Mouse (Mus musculus): ENCODE measurements around the gene 4930449I24Rik. TPM values are rescaled to one million over a fixed set of nuclear protein-coding genes. Genes with fewer than 3 reads are reported as not detected.
"Not testable (repeated sequence)": the region's sequence is repeated elsewhere in the genome, so short reads cannot be mapped to it uniquely, and the experiment has no call there.

The 4930449I24Rik gene
- total RNA-seq (2022) = not detected

DNA sequence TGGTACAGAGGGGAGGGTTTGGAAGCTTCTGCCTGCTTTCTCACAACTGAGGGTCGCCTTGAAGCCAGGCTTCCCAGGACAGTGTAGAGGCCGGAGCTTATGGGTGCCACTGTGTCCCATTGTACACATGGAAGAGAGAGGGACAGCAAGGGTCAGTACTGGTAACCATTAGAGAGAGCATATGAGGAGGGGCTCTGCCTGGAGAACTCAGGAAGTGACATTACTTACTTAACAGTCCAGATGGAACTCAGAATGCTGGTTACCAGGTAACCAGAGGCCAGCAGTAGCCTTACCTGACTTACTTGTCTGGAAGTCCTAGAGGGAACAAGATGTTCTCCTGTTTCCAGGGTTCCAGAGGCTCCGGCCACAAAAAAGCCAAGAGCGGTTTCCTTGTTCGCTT lies at the start of gene 4930449I24Rik:
Gene 4930449I24Rik (plus strand): TSS at position 301 of the 400 bp plus-strand sequence.
- not testable (repeated sequence) for DNase-seq

GRCm38 (mm10) chr5:146453556-146453955 lies 48.6 kb upstream of the 4930449I24Rik start:
- no peak for DNase-seq

DNA sequence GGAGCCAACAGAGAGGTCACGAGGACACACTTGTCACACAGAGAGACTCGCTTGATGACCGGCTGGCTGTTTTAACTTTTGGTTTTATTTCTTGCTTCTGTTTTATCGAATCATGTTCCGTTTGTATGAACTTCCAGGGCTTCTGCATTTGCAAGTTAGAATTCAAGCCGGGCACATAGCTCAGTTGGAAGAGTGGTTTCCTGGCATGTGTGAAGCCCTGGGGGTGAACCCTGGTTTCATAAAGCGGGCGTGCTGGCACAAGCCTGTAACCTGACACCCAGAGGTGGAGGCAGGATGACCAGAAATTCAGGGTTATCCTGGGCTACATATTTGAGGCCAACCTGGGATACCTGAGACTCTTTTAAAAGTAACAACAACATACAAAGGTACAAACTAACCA lies 40.6 kb upstream of the 4930449I24Rik start:
- no peak for DNase-seq

DNA sequence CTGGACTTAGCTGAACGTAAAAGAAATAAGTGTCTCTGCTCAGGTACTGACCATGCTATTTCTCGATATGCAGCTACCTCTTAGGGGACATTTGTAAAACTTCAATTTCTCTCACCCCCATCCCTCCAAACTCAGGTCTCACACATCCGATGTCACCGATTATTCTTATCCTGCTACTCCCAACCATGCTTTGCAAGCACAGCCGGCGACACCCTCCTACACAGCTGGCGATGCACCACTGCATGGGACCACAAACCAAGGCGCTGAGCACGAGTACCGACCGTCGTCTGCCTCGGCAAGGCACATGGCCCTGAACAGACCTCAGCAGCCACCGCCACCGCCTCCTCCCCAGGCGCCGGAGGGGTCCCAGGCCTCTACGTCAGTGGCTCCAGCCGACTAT lies 35.5 kb upstream of the 4930449I24Rik start:
- DNase-seq = no peak

- no peak for DNase-seq
Observed at GRCm38 (mm10) chr5:146468311-146468710, 33.9 kb upstream of the 4930449I24Rik start.

GRCm38 (mm10) chr5:146470821-146471220 lies 31.4 kb upstream of the 4930449I24Rik start:
- no peak for DNase-seq

- DNase-seq = no peak
Observed at GRCm38 (mm10) chr5:146471311-146471710, 30.9 kb upstream of the 4930449I24Rik start.

GRCm38 (mm10) chr5:146471821-146472220 lies 30.4 kb upstream of the 4930449I24Rik start:
- peak; percentile 39 for DNase-seq

DNA sequence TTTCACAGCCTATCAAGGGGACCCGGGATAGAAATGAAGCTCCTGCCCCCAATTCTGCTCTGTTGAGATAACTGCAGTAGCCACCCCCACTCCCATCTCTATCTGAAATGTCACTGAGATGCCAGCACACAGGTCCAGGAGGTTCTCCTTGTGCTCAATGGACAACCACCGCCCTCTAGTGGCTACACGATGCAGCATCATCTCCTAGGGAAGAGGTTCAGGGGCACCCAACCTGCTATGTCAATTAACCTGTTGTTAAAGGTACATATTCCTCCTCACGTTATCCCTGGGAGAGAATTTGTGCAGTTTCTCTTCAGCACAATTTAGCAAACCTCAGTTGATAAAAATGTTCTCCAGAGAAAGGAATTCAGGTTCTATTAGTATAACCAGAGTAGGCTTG lies 22.6 kb upstream of the 4930449I24Rik start:
- DNase-seq = peak; percentile 19

GRCm38 (mm10) chr5:146481665-146482064 lies 20.5 kb upstream of the 4930449I24Rik start, which contains the start of gene Gm6408:
Gene Gm6408 (plus strand): TSS chr5:146481965.
- not testable (repeated sequence) for DNase-seq

DNA sequence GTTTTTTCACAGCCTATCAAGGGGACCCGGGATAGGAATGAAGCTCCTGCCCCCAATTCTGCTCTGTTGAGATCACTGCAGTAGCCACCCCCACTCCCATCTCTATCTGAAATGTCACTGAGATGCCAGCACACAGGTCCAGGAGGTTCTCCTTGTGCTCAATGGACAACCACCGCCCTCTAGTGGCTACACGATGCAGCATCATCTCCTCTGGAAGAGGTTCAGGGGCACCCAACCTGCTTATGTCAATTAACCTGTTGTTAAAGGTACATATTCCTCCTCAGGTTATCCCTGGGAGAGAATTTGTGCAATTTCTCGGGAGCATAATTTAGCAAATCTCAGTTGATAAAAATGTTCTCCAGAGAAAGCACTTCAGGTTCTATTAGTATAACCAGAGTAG lies 13.2 kb upstream of the 4930449I24Rik start:
- not testable (repeated sequence) for DNase-seq

GRCm38 (mm10) chr5:146491063-146491462 lies 11.1 kb upstream of the 4930449I24Rik start, which contains the start of gene Gm6370:
Gene Gm6370 (plus strand): TSS chr5:146491363.
- not testable (repeated sequence) for DNase-seq

DNA sequence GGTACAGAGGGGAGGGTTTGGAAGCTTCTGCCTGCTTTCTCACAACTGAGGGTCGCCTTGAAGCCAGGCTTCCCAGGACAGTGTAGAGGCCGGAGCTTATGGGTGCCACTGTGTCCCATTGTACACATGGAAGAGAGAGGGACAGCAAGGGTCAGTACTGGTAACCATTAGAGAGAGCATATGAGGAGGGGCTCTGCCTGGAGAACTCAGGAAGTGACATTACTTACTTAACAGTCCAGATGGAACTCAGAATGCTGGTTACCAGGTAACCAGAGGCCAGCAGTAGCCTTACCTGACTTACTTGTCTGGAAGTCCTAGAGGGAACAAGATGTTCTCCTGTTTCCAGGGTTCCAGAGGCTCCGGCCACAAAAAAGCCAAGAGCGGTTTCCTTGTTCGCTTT lies 11.6 kb downstream of the 4930449I24Rik start, which contains the start of gene Gm3402:
Gene Gm3402 (plus strand): TSS at position 301 of the 400 bp plus-strand sequence.
- DNase-seq = not testable (repeated sequence)

- not testable (repeated sequence) for DNase-seq
Observed at GRCm38 (mm10) chr5:146525501-146525900, 23.3 kb downstream of the 4930449I24Rik start, which contains the start of gene Gm3404. Gene Gm3404 (plus strand): TSS chr5:146525801.

GRCm38 (mm10) chr5:146537347-146537746 lies 35.1 kb downstream of the 4930449I24Rik start, which contains the start of gene Gm3409:
Gene Gm3409 (plus strand): TSS chr5:146537647.
- not testable (repeated sequence) for DNase-seq

Other genes starting within 250 kb of the 4930449I24Rik start
- 10 to 100 TPM; 23.8 to 26.9 (median 25.3) TPM for gene Wasf3, start 117.4 kb upstream of the 4930449I24Rik start, total RNA-seq (2022)
- gene Gm6408, start 20.4 kb upstream of the 4930449I24Rik start, total RNA-seq (2022) = not detected
- not detected for gene Gm6370, start 11.0 kb upstream of the 4930449I24Rik start, total RNA-seq (2022)
- not detected for gene Gm3402, start 11.7 kb downstream of the 4930449I24Rik start, total RNA-seq (2022)
- not detected for gene Gm3404, start 23.4 kb downstream of the 4930449I24Rik start, total RNA-seq (2022)
- not detected for gene Gm3409, start 35.2 kb downstream of the 4930449I24Rik start, total RNA-seq (2022)
- gene Gm3415, start 53.7 kb downstream of the 4930449I24Rik start, total RNA-seq (2022) = not detected
- under 1 TPM in 1 of 4 experiments, not detected in 3; 0.32 TPM for gene Gpr12, start 82.8 kb downstream of the 4930449I24Rik start, total RNA-seq (2022)